Mouse (Mus musculus): ENCODE measurements around the gene Tars2.

The Tars2 gene

DNA sequence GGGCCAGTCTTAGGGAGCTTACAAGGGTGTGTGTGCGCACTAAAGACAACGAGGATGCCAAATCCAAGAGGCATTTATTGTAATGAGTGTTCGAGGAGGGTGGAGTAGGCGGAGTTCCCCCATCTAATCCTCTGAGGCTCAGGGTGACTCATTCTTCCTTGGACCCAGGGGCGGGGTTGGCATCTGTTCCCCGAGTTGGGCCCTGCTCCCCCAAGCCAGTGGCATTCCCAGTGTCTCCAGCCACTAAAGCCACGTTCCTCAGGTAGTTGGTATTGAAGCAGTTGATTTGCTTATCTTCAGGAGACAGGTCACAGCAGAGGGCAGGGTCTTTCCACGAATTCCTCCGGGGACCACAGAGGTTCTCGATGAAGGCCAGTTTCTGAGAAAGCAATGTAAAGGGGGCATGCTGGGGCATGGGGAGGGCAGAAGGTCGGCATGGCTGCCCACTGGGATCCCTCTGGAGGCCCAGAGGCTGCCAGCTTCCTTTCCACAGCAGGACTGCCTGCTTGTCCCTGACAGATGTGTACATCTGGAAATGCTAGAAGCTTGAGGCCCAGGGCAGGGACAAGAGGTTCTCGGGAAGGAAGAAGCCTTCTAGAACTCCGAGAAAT is 25.8 kb downstream of the Tars2 start:
- no peak for DNase-seq

DNA sequence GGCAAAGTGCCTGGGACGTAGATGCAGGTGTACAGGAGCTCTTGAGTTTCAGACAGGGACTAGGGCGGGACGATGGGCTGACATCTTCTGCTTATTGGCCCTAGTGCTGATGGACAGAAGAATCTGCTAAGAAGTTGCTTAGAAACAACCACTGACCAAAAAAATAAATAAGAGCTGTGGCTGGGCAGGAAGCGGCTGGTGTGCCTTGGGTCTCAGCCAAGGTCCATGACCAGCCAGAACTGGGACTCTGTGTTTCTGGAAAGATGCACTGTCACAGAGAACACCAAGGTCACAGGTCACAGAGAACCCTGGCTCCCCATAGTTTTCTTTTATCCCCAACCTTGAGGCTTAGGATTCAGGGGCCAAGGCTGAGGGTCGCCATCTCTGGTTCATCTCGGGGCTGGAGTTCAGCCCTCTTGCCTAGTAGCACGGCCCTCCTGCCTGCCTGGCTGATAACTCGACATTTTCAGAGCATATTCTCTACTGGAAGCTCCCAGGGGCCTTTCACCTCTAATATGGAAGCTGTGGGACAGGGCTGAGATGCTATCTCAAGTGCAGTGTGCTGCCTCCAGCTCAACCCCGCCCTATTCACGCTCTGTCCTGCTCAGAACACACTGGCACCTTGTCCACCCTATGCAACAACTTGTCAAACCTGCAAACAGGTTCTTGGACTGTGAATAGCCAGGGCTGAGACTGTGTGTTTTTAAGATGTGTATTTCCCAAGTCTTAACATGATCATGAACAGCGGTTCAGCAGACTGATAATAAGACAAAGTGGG is 27.1 kb downstream of the Tars2 start:
- peak; percentile 31 for DNase-seq

DNA sequence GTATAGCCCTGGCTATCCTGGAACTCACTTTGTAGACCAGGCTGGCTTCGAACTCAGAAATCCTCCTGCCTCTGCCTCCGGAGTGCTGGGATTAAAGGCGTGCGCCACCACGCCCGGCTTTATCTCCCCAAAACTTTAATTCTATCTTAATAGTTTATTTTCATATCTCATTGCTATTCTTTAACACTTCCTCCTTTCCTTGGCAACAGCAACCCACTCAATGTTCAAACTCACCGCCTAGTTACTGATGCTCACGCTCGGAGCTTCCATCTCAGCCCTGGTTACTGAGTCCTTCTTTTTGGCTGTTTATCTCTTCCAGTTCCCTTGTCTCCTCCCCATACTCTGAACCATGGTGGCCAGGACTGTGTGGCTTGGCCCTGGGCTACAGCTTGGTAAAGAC is 27.7 kb downstream of the Tars2 start:
- DNase-seq, result no peak

DNA sequence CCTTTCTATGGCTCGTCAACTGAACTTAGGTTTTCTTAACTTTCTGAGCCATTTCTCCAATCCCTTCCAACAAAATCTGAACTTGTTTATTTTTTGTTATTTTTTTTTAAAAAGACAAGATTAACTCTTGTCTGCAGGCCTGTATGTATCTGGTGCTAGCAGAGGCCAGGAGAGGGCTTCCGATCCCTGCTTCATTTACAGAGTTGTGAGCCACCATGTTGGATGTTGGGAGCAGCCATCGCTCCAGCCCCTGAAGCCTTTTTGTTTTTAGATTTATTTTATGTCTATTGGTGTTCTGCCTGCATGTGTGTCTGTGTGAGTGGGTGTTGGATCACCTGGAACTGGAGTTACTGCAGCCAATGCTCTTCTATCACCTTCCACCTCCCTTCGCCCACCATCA is 28.2 kb downstream of the Tars2 start:
- DNase-seq, result no peak

DNA sequence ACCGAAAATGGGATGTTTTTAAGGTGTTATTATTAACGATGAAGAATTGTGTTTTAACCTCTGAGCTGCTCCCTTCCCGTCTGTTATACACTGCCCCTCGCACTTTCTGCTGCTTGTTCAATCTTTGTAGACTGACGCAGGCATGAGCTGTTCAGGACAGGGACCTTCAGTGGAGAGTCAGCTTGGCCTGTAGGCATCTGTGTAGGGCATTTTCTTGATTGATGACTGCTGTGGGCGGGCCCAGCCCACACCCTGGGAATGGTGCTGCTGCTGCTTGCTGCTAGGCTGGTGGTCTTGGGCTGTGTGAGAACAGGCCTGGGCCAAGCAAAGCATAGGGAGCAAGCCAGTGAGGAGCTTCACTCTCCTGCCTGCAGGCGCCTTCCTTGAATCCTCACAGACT is 29.6 kb downstream of the Tars2 start:
- no peak for DNase-seq

DNA sequence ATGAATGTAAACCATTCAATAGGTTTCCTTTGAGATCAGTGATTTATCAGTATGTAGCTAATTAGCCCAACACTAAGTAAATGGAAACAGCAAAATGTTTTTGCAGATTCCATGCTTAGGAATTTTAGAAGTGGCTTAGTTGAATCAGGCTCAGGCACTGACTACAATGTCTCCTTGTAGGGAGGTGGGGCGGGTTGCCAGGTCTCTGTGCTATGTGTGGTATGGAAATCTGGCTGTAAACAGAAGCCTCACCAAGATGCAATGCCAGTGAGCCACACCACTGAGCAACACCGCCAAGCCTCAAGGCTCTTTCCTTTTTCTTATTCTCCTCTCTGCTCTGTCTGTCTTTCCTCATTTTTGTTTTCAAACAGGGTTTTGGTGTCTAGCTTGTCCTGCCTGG is 31.1 kb downstream of the Tars2 start:
- no peak for DNase-seq

DNA sequence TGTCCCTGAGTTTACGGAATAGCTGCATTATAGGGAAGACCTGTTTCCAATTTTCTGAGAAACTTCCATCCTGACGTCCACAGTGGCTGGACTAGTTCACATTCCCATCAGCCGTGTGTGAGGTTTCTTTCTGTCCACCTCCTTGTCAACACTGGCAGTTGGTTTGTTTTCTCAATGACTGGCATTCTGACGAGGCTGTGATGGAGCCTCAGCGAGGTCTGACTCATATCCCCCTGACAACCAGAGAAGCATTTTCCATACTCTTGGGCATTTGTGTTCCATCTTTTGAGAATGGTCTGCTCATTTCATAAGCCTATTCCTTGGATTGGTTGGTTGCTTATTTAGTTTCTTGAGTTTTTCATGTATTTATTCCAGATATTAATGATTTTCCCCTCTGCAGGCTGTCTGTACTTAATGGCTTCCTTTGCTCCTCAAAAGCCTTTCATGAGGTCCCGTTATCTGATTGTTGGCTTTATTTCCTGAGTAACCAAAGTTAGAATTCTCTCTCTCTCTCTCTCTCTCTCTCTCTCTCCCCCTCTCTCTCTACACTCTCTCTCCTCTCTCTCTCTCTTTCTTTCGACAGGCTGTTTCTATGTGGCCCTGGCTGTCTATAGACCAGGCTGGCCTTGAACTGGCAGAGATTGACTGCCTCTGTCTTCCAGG is 33.2 kb downstream of the Tars2 start:
- no peak for DNase-seq

DNA sequence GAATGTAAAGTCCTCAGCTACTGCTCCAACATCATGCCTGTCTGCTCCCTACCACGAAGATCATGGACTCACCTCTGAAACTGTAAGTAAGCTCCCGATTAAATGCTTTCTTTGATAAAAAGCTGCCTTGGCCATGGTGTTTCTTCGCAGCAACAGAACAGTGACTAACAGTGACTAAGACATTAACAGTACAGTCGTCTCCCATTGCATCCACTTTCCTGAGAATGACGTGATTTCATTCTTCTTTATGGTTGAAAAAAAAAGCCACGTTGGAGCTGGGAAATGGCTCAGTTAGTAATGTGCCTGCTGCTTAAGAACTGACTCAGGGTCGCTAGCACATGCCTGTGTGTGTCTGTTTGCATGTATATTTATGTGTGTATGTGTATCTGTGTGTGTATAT is 34.1 kb downstream of the Tars2 start:
- DNase-seq, result no peak

DNA sequence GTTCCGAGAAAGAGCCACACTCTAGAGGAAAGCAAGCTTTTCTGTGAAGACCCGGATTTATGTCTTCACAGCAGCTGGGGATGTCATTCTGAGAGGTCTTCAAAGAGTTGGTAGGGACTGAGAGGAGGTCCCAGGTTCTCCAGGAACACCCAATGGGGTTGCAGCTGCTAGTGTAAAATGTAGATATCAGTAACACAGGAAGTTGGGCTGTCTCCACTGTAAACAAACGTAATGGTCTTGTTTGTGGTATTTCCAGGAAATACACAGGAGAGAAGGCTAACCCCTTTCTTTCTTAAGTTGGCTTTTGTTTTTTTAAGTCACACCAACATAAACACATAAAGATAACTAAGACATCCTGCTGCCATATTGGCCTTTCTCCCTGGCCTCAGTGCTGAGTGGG is 37.6 kb downstream of the Tars2 start:
- no peak for DNase-seq

DNA sequence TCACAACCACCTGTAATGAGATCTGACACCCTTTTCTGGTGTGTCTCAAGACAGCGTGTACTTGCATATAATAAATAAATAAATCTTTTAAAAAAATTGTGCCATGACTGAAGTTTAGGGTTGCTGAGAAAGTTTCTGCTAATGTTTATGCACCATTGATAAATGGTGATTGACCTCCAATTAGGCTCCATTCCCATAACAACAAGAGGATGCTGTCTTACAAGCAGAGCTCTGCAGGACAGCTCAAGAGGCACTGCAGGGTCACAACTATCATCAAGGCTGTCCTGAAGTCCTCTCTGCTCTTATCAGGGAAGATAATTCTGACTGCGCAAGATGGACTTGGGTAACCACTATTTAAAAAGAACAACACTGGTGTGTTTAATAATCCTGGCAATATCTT is 41.9 kb downstream of the Tars2 start:
- DNase-seq, result no peak

DNA sequence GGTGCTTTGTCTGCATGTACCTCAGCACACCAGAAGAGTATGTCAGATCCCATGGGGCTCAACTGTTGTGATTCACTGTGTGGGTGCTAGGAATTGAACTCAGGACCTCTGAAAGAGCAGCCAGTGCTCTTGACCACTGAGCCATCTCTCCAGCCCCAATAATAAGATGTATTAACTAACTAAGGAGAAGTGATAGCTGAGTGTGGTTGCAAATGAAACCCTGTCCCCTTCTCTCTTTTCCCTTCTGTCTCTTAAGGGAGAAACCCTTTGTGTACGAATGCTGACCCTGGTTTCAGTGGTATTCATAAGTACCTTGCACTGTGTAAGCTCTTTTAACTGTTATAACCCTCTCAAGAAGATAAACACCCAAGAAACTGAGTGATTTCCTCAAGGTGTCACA is 43.9 kb downstream of the Tars2 start:
- DNase-seq, result no peak

DNA sequence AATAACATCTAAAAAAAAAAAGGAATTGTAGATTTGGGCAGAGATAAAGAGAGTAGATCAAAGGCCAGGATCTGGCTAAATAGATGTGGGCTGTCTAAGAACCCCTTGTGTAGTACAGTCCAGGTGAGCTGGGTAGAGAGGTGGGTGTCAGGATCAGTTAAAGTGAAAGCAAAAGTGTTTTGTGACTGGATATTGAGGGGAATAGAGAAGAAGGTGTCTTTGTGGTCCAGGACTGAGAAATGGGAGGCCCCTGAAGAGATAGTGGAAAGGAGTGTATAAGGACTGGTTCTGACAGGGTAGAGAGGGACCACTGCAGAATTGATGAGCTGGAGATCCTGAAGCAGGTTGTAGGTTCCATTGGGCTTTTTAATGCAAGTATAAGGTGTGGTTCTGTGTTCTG is 50.0 kb downstream of the Tars2 start:
- DNase-seq, result no peak

DNA sequence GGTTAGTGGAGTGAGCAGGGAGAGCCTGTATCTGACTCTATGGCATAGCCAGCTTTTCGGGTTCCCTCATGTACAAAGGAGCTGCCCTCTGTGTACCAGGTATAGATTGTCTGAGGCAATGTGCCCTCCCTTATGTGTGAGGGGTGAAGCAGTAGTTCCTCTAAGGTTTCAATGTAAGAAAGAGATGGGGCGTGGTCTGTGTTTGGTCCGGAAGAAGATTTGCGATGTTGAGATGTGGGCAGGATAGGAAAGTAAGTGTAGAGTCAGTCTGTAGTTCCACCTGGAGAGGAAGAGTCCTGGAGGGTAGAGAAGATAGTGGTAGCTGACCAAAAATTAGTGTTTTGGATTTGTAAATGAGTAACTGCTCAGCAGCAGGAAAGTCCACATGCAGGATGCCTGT is 51.0 kb downstream of the Tars2 start:
- no peak for DNase-seq

DNA sequence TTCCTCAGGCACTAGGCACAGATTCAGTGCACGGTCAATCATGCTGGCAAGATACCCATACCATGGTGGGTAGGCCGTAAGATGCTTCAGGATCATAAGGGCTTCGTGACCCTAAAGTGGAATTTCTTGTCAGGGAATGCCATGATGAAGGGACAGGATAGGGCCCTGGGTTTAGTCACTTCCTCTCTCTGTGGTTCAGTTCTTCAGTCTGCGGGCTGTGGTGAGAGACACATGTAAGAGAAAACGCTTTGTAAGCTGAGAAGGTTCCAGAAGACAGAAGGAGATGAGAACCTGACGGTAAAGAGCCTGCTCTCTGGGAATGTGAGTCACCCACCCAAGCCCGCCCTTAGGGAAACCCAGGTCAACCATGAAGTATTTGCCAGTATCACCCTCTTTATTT is 52.5 kb downstream of the Tars2 start:
- no peak for DNase-seq

DNA sequence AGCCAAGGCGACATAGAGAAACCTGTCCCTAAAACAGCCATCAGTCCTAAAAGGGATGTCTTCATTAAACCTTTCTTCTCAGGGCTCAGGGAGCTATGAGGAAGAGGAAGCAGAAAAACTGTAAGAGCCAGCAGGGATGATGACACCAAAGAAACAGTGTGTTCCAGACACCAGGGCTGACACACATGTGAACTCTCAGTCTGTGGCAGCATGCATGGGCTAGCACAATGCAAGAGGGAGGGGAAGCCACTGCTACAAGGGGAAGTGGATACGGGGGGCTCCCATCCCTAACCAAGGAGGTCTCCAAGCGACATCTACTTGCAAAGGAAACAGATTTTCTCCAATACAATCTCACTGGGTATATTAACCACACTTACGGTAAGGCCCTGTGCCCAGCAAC is 53.7 kb downstream of the Tars2 start:
- DNase-seq, result no peak

DNA sequence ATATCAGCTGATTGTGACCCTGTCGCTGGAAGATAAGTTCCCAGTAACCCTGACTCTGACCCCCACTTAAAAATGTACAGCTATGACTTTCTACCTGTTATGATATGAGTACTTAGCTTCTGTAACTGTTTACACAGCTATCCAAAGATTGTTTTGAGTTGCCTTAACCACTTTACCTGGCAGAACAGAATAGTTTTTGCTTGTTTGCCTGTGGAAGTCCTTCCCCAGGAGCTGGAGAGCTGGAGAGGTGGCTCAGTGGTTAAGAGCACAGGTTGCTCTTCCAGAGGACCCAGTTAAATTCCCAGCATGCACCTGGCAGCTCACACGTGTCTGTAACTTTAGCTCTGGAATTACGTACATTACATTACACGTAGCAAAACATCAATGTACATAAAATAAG is 55.4 kb downstream of the Tars2 start:
- DNase-seq, result no peak

DNA sequence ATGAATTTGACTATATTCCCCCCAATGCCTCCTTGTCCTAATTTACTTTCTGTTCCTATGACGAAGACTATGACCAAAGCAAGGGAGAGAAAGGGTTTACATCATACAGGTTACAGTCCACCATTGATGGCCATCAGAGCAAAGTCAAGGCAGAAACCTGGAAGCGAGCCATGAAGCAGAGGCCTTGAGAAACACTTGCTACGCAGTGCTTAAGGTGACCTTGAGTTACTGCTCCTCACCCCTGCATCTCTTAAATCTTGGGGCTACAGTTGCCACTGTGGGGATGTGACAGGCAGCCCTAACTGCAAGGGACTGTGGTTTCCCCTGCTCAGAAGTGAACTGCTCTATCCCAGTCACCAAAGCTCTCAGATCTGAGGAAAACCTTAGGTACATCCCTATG is 56.7 kb downstream of the Tars2 start:
- no peak for DNase-seq

DNA sequence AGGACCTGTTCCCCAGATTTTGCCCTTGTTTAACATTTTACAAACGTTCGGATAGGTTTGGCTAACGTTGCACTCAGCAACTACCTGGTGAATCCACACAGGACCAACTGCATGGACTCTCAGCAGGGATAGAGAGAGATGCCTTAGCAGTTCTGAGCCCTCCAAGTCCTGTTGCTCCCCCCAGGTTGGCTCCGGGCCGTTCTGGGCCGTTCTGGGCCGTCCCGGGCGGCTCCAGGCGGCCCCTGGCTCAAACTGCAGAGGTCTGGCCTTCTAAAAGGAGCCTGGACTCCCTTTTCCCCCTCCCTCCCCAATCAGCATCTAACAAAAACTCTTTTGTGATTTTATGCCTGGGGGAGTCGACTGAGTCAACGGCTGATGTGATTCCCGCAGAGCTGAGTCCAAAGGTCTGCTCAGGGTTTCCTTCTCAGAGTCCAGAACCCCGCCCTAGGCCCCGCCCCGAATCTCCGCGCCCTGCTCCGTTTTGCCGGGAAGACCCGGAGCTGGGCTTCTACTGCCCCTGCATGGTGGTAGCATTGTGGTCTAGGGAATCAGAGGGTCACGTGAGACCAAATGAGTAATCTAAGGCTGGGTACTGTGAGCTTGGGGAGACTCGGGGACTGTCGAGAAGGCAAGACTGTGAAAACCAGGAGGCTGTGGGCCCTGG is 58.0 kb downstream of the Tars2 start:
- DNase-seq, result peak; percentile 75

DNA sequence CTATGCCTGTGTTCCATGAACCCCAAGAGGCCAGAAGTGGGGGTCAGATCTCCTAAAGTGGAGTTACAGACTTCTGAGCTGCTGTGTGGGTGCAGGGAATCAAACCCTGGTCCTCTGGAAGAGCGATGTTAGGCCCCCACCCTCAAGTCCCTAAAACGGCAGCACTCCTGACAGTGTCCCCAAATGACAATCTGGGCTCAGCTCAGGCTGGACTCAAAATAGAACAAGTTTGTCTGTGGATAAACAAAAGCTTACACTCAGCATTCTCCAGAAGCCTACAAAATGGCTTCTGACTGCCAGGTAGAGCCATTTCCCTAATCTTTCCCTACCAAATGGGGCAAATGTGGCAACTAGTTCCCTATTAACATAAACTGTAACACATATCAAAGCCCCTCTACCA is 58.9 kb downstream of the Tars2 start:
- DNase-seq, result no peak

DNA sequence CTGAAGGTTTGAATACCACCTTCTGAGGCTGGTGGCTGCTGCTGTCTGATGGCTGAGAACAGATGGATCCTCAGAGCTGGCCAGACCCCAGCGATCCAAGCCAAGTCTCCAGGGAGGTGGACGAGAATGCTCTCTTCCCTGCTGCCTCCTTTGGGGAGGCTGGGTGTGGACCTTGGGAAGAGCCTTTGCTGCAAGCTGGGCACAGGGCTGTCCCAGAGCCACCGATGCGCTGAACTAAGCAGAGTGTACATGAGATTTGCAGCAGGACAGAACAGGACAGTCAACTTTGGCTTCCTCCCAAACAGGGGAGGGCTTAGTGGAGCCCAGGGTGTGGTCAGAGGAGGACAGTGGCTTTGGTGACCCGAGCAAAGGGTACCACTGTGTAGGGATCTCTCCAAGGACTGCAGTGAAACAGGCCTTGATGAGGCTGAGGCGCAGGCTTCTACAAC is 59.7 kb downstream of the Tars2 start:
- no peak for DNase-seq

DNA sequence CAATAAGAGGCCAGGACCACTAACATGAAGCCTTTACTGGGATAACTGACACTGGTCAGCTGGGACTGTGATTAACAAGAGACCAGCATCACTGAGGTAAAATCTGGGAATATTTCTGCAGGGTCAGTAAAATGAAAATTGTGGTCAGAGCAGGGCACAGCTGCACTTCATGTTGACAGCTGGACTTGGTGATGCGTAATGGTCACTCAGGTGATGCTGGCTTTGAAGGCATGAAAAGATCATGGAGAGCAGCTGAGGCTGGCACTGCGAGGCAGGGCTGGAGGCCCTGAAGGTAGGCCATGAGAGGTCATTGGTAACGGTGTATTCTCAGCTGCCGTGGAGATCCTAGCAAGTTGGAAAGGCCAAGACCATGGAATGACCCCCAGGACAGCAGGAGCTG is 61.7 kb downstream of the Tars2 start:
- no peak for DNase-seq

DNA sequence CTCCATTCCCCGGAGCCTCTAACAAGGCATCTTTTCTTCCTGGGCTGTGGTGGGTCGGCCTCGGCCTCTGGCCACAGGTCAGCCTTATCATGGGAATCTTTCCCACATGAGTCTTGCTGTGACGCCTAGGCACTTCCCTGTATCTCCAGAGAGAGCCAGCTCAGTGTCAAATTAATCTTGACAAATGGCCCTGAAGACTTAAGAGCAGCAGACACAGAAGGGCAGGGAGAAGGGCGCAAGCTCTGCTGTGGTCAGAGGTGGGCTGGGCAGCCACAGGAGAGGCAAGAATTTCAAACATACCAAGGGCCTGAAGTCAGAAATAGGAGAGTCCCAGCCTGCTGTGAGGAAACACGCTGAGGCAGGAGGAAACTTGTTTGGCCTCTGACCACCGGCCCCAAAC is 63.6 kb downstream of the Tars2 start:
- peak; percentile 58 for DNase-seq

DNA sequence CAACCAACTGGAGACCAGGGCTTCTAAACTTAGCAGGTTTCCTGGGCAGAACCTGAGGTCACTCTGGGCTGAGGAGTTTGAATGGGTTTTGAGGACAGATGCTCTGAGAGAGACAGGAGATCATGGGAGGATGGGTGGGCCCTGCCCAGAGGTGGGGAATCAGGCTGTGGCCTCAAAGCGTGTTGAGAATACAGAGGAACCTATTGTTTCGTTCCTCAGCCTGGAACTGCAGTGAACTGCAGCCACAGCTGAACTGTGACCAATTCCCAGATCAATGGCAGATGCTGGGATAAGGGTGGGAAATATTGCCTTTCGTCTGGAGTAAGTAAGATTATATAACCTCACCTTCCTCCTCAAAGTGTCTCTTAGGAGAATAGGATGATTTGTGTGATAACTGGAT is 64.2 kb downstream of the Tars2 start:
- DNase-seq, result no peak

Measured in kidney, adult 11 months (tissue).